Mouse (Mus musculus) splenic B cell, adult 2 months (primary cell): ENCODE measurements at regions not wholly inside any gene's neighbourhood (a gene's known extent, or its start where the extent isn't known, plus 50 kb on each side); places are given as distances from the start of the nearest gene placed in this dataset.

Source experiments
- DNase-seq: peaks from one replicate; pipeline ENCODE4 v3.0.0-alpha.2; 2011; ENCODE audit warnings: low read depth, low spot score
- H3K27me3 ChIP-seq: 2 replicates; pipeline ENCODE4 v1.6.1; 2012; ENCODE audit warnings: mild to moderate bottlenecking, low read length, moderate library complexity, mixed read lengths; ENCODE audit not compliant: control insufficient read depth, poor library complexity, insufficient read depth, severe bottlenecking
- H3K36me3 ChIP-seq: 2 replicates; pipeline ENCODE4 v1.6.1; 2012; ENCODE audit warnings: mild to moderate bottlenecking, low read length, moderate library complexity, mixed read lengths; ENCODE audit not compliant: control insufficient read depth, poor library complexity, insufficient read depth, severe bottlenecking

DNA sequence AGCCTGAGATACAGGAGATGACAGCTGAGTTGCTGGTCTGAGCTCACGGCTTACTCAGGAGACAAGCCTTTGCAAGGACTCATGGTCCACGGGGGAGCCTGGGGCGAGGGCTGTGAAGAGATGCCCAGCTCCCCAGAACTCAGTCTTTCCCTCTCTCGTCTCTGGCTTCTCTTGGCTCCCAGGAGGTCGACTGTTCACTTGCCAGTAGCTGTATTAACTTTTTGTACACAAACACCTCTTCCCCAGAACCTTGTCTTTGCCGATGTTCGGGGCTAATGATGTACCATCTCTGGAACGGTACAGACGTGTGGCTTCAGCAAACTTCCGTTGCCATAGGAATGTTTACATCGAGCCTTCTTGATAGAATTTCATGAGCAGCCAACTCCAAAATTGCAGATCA lies 84.5 kb upstream of the Mrps10 start:
- DNase-seq, result no peak
- H3K36me3 ChIP-seq, result no peaks in the 10 kb centered on the region
- H3K27me3 ChIP-seq, result no peaks in the 10 kb centered on the region

DNA sequence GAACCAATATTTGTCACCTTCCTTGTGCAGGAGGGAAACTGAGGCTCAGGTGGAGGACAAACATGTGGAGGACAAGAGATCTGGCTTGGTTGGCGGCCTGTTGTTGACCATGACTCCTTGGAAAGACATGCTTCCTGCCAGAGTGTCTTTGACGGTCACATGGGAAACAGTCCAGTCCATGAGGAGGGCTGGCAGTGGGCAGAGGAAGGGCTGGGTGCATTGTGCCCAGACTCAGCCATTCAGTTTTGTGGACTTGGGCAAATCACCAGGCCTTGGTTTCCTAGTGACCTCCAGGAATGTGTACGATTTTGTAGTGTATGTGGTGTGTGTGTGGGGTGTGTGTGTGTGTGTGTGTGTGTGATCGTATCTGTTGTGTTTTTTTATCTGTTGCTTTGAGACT lies 85.5 kb upstream of the Mrps10 start:
- no peaks in the 10 kb centered on the region for H3K36me3 ChIP-seq
- no peaks in the 10 kb centered on the region for H3K27me3 ChIP-seq
- no peak for DNase-seq

- Histone ChIP-seq H3K36me3 (no peaks in the 10 kb centered on the region), H3K27me3 (no peaks in the 10 kb centered on the region)
- no peak for DNase-seq
These were observed 86.2 kb upstream of the Mrps10 start for GRCm38 (mm10) chr17:47282476-47282875.

DNA sequence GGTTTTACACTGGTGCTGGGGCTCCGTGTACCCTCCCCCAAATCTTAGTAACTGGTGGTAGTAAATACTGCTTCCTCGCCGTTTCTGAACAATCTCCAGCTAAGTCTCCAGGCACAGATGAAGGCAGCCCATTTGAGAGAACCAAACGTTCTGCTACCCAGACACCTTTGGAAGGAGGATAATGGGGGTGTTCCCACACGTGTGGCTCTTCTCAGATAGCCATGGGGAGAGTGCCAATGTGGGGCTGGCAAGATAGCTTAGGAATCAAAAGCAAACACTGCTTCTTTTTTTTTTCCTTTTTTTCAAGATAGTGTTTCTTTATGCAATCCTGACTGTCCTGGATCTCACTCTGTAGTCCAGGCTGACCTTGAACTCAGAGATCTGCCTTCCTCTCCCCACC lies 90.8 kb upstream of the Mrps10 start:
- no peaks in the 10 kb centered on the region for H3K36me3 ChIP-seq
- H3K27me3 ChIP-seq, result no peaks in the 10 kb centered on the region
- DNase-seq, result no peak

- H3K27me3 ChIP-seq, result no peaks in the 10 kb centered on the region
- no peak for DNase-seq
- H3K36me3 ChIP-seq, result no peaks in the 10 kb centered on the region
These were observed 92.0 kb upstream of the Mrps10 start for GRCm38 (mm10) chr17:47276639-47277038.

GRCm38 (mm10) chr17:47275796-47276311 lies 92.8 kb upstream of the Mrps10 start:
- H3K27me3 ChIP-seq, result no peaks in the 10 kb centered on the region
- DNase-seq, result no peak
- H3K36me3 ChIP-seq, result no peaks in the 10 kb centered on the region

GRCm38 (mm10) chr17:47273309-47273708 lies 95.4 kb upstream of the Mrps10 start:
- Histone ChIP-seq H3K36me3 (no peaks in the 10 kb centered on the region), H3K27me3 (no peaks in the 10 kb centered on the region)
- DNase-seq, result no peak

DNA sequence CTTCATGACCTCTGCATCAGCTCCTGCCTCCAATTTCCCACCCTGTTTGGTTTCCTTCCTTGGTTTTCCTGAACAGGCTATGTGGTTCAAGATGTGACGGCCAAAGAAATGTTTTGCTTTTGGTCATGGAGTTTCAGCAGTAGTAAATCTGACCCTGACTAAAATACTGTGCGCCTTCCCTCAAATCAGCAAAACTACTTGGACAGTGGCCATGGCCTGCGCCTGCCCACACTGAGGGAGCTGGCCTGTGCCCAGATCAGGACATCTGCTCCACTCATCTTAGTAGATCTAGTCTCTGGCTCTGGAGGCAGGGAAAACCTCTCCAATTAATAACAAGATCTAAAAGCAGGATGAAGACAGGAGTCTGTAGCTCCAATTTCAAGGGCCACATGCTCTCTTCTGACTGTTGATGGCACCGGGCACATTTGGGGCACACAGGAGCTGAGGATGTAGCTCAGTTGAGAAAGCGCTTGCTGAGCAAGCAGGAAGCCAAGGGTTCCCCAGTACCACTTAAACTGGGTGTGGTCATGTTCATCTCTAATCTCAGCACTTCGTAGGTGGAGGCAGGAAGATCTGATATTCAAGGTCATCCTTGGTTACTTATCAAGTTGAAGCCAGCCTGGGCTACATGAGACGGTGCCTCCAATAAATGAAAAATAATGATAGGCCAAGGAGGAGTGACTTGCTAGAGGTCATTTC lies 96.6 kb upstream of the Mrps10 start:
- Histone ChIP-seq H3K27me3 (no peaks in the 10 kb centered on the region), H3K36me3 (no peaks in the 10 kb centered on the region)
- DNase-seq, result no peak

GRCm38 (mm10) chr17:47269053-47269891 lies 99.4 kb upstream of the Mrps10 start:
- DNase-seq, result no peak
- H3K27me3 ChIP-seq, result no peaks in the 10 kb centered on the region
- no peaks in the 10 kb centered on the region for H3K36me3 ChIP-seq

DNA sequence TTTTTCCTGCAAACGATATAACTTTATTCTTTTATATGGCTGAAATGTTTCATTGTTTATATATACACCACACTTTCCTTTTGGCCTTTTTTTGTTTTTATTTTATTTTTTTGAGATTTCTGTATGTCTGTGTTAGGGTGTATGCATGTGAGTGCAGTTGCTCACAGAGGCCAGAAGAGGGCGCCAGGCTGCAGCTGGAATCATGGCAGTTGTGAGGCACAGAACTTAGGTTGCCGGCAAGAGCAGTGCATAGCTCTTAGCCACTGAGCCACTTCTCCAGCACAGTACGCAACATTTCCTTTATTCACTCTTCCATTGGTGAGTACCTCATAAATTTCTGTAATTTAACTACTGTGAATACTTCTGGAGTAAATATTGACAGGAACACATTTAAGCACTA lies 100.8 kb upstream of the Mrps10 start:
- DNase-seq, result no peak
- Histone ChIP-seq H3K36me3 (no peaks in the 10 kb centered on the region), H3K27me3 (no peaks in the 10 kb centered on the region)

DNA sequence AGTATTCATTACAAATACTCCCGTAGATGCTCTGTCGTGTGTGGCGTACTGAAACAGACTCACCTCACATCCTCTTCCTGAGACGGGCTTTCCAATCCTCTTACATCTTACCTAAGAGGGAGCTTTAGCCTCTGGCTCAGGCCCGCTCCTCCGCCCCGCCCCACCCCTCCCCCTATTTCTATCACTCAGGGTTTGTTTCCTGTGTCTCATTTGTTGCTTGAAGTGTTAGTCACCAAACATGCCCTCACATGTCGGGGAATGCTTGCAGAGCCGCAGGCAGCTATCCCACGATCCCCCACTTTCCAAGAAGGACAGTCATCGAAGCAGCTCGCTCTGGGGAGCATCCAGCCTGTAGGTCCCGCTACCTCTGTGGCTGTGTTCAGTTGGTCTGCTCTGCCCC lies 101.6 kb upstream of the Mrps10 start:
- Histone ChIP-seq H3K27me3 (no peaks in the 10 kb centered on the region), H3K36me3 (no peaks in the 10 kb centered on the region)
- DNase-seq, result no peak

- Histone ChIP-seq H3K27me3 (no peaks in the 10 kb centered on the region), H3K36me3 (no peaks in the 10 kb centered on the region)
- DNase-seq, result no peak
These were observed 102.4 kb upstream of the Mrps10 start for GRCm38 (mm10) chr17:47266335-47266734.

- no peak for DNase-seq
- Histone ChIP-seq H3K27me3 (no peaks in the 10 kb centered on the region), H3K36me3 (no peaks in the 10 kb centered on the region)
These were observed 105.7 kb upstream of the Mrps10 start for GRCm38 (mm10) chr17:47262986-47263385.

DNA sequence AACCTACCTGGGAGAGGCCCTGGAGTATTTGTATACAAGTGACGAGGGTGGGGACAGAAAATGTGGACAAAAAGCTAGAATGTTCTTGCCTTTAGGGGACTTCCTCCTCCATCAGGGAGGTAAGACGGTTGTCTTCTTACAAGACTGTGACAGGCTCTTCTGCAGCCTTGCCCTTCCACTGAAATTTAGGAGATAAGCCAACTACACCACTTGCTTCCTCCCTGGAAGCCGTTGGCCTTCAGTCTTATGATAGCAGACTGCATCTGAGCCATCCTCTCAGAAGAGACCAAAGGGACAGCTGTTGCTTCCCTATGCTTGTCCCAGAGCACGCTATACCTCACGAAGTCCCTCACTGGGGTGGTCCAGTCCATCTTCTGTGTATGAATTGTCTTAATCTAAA lies 106.5 kb upstream of the Mrps10 start:
- no peak for DNase-seq
- no peaks in the 10 kb centered on the region for H3K36me3 ChIP-seq
- H3K27me3 ChIP-seq, result no peaks in the 10 kb centered on the region

- no peak for DNase-seq
- H3K27me3 ChIP-seq, result no peaks in the 10 kb centered on the region
These were observed 107.7 kb upstream of the Mrps10 start for GRCm38 (mm10) chr17:47260976-47261375.

More at GRCm38 (mm10) chr17:47260976-47261375, 107.7 kb upstream of the Mrps10 start:
- no peaks in the 10 kb centered on the region for H3K36me3 ChIP-seq
